Mouse (Mus musculus) hindbrain, embryonic 14.5 days (tissue): ENCODE data around the gene Eif3l. TPM values are rescaled to one million over a fixed set of nuclear protein-coding genes. Genes with fewer than 3 reads are reported as not detected.
"Not testable (repeated sequence)": the region's sequence is repeated elsewhere in the genome, so short reads cannot be mapped to it uniquely, and the experiment has no call there.

Source experiments
- ATAC-seq: fragments of 200-750 bp; cut with Nextera tagmentation; 2 replicates; pipeline ENCODE4 v1.8.0; 2017; ENCODE audit warnings: moderate number of reproducible peaks, mild to moderate bottlenecking, moderate TSS enrichment, moderate library complexity; ENCODE audit not compliant: low FRiP score
- DNase-seq: peaks from one replicate; pipeline ENCODE4 v3.0.0-alpha.2; 2015; ENCODE audit warnings: low spot score
- H3K27ac ChIP-seq: fragments of 300-500 bp; sonication (generic); 2 replicates; pipeline ENCODE4 v1.5.1; 2014; ENCODE audit warnings: mild to moderate bottlenecking, moderate library complexity
- H3K27me3 ChIP-seq: fragments of 300-500 bp; sonication (generic); 2 replicates; pipeline ENCODE4 v1.6.1; 2014; ENCODE audit warnings: mild to moderate bottlenecking, low read length, mixed read lengths; ENCODE audit not compliant: control insufficient read depth, insufficient read depth
- H3K36me3 ChIP-seq: fragments of 300-500 bp; sonication (generic); replicated peaks from 2 replicates; pipeline ENCODE4 v1.6.1; 2014; ENCODE audit not compliant: control insufficient read depth, insufficient read depth
- H3K4me1 ChIP-seq: fragments of 300-500 bp; sonication (generic); replicated peaks from 2 replicates; pipeline ENCODE4 v1.6.1; 2014; ENCODE audit warnings: antibody characterized with exemption, low read length, mixed read lengths; ENCODE audit not compliant: control insufficient read depth, insufficient read depth
- H3K4me2 ChIP-seq: fragments of 300-500 bp; sonication (generic); replicated peaks from 2 replicates; pipeline ENCODE4 v1.6.1; 2014; ENCODE audit warnings: mild to moderate bottlenecking, moderate library complexity
- H3K4me3 ChIP-seq: fragments of 300-500 bp; sonication (generic); replicated peaks from 2 replicates; pipeline ENCODE4 v1.5.1; 2014; ENCODE audit warnings: mild to moderate bottlenecking, low read length
- H3K9ac ChIP-seq: fragments of 300-500 bp; sonication (generic); 2 replicates; pipeline ENCODE4 v1.6.1; 2014
- H3K9me3 ChIP-seq: fragments of 300-500 bp; sonication (generic); 2 replicates; pipeline ENCODE4 v1.6.1; 2016; ENCODE audit warnings: low read length; ENCODE audit not compliant: control insufficient read depth
- WGBS: fragments of 180-500 bp; shearing (Covaris S2); extraction: QIAGEN DNeasy Blood & Tissue Kit; methylation state at CpG from one replicate; pipeline ENCODE4 v1.1.7; 2014; 5-methylcytosine and 5-hydroxymethylcytosine counted together
- polyA plus RNA-seq: library from polyadenylated mRNA; unstranded; fragments of >200 nt; fragmentation: Nextera tagmentation; extraction: Ambion mirVana; gene quantifications from 2 replicates; pipeline ENCODE4 v1.2.1, GENCODE M21; 2014

Eif3l gene
- polyA plus RNA-seq, 1 experiment from 2014 or later: 170 TPM

DNA sequence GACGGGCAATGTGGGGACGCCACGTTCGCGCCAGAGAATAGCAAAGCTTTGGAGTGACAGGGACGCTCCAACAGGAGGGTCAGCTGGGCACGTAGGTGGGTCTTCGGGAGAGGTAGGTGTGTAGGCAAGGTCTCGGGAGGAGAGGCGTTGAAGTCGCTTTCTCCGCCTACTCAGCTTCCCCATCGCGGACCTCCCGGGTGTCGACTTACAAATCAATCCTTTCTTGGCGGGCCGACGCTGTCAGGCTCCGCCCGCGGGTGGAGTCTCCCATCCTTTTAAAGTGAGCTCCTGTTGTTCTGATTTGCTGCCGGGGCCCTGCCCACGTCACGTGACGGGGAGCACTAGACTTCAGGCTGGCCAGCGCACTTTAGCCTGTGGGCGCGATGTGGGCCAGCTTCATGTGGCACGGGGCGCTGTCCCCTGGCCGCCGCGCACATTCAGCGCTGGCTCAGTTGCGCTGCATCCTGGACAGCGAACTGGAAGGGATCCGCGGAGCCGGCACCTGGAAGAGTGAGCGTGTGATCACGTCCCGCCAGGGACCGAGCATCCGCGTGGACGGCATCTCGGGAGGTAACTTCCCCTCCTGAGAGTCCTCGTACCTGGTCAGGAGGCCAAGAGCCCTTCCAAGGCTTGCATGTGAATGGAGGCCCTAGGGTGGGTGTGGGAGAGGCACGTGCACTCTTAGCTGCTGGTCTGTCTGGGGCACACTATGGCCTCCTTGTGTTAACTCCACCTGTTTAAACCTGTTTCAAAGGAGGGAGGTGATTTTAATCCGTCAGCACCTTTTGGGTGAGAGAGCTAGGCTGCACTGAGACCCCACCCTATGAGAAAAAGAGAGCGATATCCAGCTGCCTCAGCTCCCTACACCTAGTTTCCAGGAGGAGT lies 44.2 kb upstream of the Eif3l start:
- Histone ChIP-seq H3K4me3 (peak overlapping the region; percentile 61), H3K4me1 (peaks cover 31% of the 10 kb centered on the region), H3K36me3 (no peaks in the 10 kb centered on the region), H3K9me3 (no peaks in the 10 kb centered on the region), H3K27me3 (no peaks in the 10 kb centered on the region), H3K27ac (0 out of 2 replicates have a peak overlapping the region, but pooled peaks have one; percentile 27), H3K4me2 (peak overlapping the region; percentile 73), H3K9ac (peak overlapping the region; percentile 94)
- ATAC-seq: peak; percentile 84
- peak; percentile 86 for DNase-seq
- WGBS: under 1% methylated on average over 51 of the region's 52 CpGs

GRCm38 (mm10) chr15:79031908-79032307 lies 43.1 kb upstream of the Eif3l start:
- not testable (repeated sequence) for H3K4me3 ChIP-seq, H3K4me2 ChIP-seq, H3K27me3 ChIP-seq, ATAC-seq, H3K9me3 ChIP-seq, H3K27ac ChIP-seq, DNase-seq
- Histone ChIP-seq H3K4me1 (peaks cover 28% of the 10 kb centered on the region), H3K36me3 (peaks cover 10% of the 10 kb centered on the region; the same call in 1 of the 2 replicates), H3K9ac (0 out of 2 replicates have a peak overlapping the region, but pooled peaks have one; percentile 11)
- WGBS: 87% methylated on average over 5 of the region's 5 CpGs

- H3K9me3 ChIP-seq: no peaks in the 10 kb centered on the region
- peaks cover 25% of the 10 kb centered on the region for H3K27me3 ChIP-seq
- DNase-seq (peak; percentile 76), ATAC-seq (no peak; the same call in 1 of the 2 replicates)
- no peak overlapping the region for H3K4me3 ChIP-seq
- H3K4me2 ChIP-seq: no peak overlapping the region
- no peak overlapping the region for H3K9ac ChIP-seq
- WGBS: 12% methylated on average over 14 of the region's 14 CpGs
- no peak overlapping the region for H3K27ac ChIP-seq
- H3K36me3 ChIP-seq: peaks cover 12% of the 10 kb centered on the region; the same call in 1 of the 2 replicates
- peaks cover 6% of the 10 kb centered on the region; the same call in 1 of the 2 replicates for H3K4me1 ChIP-seq
Measured at GRCm38 (mm10) chr15:79037913-79038328, 37.1 kb upstream of the Eif3l start.

DNA sequence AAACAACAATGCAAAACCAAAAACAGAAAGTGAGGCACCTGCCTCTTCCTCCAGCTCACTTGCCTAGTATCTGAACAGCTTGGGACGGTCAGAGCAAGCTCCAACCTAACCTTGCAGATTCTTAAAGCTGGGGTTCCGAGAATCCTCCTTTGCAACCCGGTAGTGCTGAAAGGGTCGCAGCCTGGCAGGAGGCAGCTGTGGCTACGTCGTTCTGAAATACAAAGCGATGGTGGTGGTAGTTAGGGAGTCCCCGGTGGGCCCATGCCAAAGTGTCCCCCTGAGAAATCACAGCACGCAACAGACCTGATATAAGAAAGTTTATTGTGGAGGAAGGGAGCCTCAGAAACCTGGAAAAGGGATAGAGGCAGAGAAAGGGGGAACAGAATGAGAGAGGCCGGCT lies 36.6 kb upstream of the Eif3l start:
- 66% methylated on average over 10 of the region's 10 CpGs for WGBS
- ATAC-seq (no peak), DNase-seq (no peak)
- H3K4me1 ChIP-seq: peaks cover 8% of the 10 kb centered on the region; the same call in 1 of the 2 replicates
- peaks cover 12% of the 10 kb centered on the region; the same call in 1 of the 2 replicates for H3K36me3 ChIP-seq
- no peak overlapping the region for H3K4me2 ChIP-seq
- peaks cover 29% of the 10 kb centered on the region for H3K27me3 ChIP-seq
- H3K27ac ChIP-seq: no peak overlapping the region
- no peak overlapping the region for H3K9ac ChIP-seq
- no peaks in the 10 kb centered on the region for H3K9me3 ChIP-seq
- H3K4me3 ChIP-seq: no peak overlapping the region

- Histone ChIP-seq H3K27me3 (peaks cover 34% of the 10 kb centered on the region), H3K27ac (no peak overlapping the region), H3K4me1 (peaks cover 11% of the 10 kb centered on the region; the same call in 1 of the 2 replicates), H3K4me3 (no peak overlapping the region), H3K9ac (no peak overlapping the region), H3K9me3 (no peaks in the 10 kb centered on the region), H3K4me2 (no peak overlapping the region), H3K36me3 (peaks cover 12% of the 10 kb centered on the region; the same call in 1 of the 2 replicates)
- WGBS: 20% methylated on average over 7 of the region's 7 CpGs
- ATAC-seq: no peak
- no peak for DNase-seq
Measured at GRCm38 (mm10) chr15:79038853-79039252, 36.1 kb upstream of the Eif3l start.

- no peak for ATAC-seq
- H3K4me1 ChIP-seq: peaks cover 15% of the 10 kb centered on the region
- H3K27me3 ChIP-seq: peaks cover 35% of the 10 kb centered on the region
- peak overlapping the region; percentile 20; the same call in 1 of the 2 replicates for H3K9ac ChIP-seq
- WGBS: 24% methylated on average over 24 of the region's 24 CpGs
- peak overlapping the region; percentile 14 for H3K4me3 ChIP-seq
- H3K9me3 ChIP-seq: no peaks in the 10 kb centered on the region
- no peak overlapping the region for H3K27ac ChIP-seq
- H3K36me3 ChIP-seq: peaks cover 12% of the 10 kb centered on the region; the same call in 1 of the 2 replicates
- H3K4me2 ChIP-seq: peak overlapping the region; percentile 44
- DNase-seq: no peak
Measured at GRCm38 (mm10) chr15:79040501-79041416, 34.2 kb upstream of the Eif3l start.

DNA sequence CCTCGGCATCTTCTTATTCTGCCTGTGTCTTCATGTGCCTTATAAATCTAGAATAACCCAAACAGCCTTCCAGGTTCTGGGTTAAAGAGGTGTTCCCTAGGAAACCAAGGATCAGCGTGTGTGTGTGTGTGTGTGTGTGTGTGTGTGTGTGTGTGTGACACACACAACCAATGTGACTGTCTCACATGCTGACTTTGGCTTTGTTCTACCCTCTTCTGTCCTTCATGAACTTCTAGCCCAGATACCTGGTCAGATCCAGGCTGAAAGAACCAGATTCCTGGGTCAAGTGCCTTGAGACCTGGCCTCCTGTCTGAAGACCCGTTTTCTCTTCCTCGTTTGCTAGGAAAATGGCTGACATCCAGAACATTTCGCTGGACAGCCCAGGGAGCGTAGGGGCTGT lies 33.4 kb upstream of the Eif3l start, which contains the start of gene Galr3:
Galr3 (plus strand) TSS at position 301 of the 400 bp plus-strand sequence.
- H3K9me3 ChIP-seq: no peaks in the 10 kb centered on the region
- peak within 1 kb of the TSS; percentile 58 for H3K9ac ChIP-seq
- peaks cover 35% of the 10 kb centered on the region for H3K27me3 ChIP-seq
- H3K36me3 ChIP-seq: peaks cover 5% of the 10 kb centered on the region; the same call in 1 of the 2 replicates
- peak within 1 kb of the TSS; percentile 77 for H3K4me2 ChIP-seq
- H3K4me3 ChIP-seq: peak within 1 kb of the TSS; percentile 46
- peak within 1 kb of the TSS; percentile 26; the same call in 1 of the 2 replicates for H3K27ac ChIP-seq
- H3K4me1 ChIP-seq: peaks cover 15% of the 10 kb centered on the region
- WGBS: 79% methylated on average over 6 of the region's 6 CpGs
- no peak for ATAC-seq
- no peak for DNase-seq

GRCm38 (mm10) chr15:79042721-79043491 lies 32.1 kb upstream of the Eif3l start:
- peaks cover 15% of the 10 kb centered on the region for H3K4me1 ChIP-seq
- peaks cover 35% of the 10 kb centered on the region for H3K27me3 ChIP-seq
- WGBS: under 1% methylated on average over 97 of the region's 105 CpGs
- H3K36me3 ChIP-seq: no peaks in the 10 kb centered on the region
- H3K9ac ChIP-seq: peak overlapping the region; percentile 58
- ATAC-seq: peak; percentile 50; the same call in 1 of the 2 replicates
- peak overlapping the region; percentile 77 for H3K4me2 ChIP-seq
- H3K4me3 ChIP-seq: peak overlapping the region; percentile 46
- DNase-seq: no peak
- H3K27ac ChIP-seq: peak overlapping the region; percentile 26; the same call in 1 of the 2 replicates
- no peaks in the 10 kb centered on the region for H3K9me3 ChIP-seq
